Mouse (Mus musculus) stomach, embryonic 14.5 days (tissue): ENCODE results near the gene Psmb7. TPM values are rescaled to one million over a fixed set of nuclear protein-coding genes. Genes with fewer than 3 reads are reported as not detected.

ENCODE experiments used
- ATAC-seq: fragments of 200-750 bp; cut with Nextera tagmentation; 2 replicates; pipeline ENCODE4 v1.8.0; 2017; ENCODE audit warnings: low read depth, moderate TSS enrichment; ENCODE audit not compliant: insufficient number of reproducible peaks, insufficient read depth, low FRiP score
- H3K27ac ChIP-seq: fragments of 300-500 bp; sonication (generic); 2 replicates; pipeline ENCODE4 v1.5.1; 2014; ENCODE audit warnings: mild to moderate bottlenecking, low read length, moderate library complexity, mixed read lengths
- H3K27me3 ChIP-seq: fragments of 300-500 bp; sonication (generic); 2 replicates; pipeline ENCODE4 v1.6.1; 2014; ENCODE audit warnings: low read length, control low read depth, mixed read lengths; ENCODE audit not compliant: control insufficient read depth, insufficient read depth
- H3K36me3 ChIP-seq: fragments of 300-500 bp; sonication (generic); 2 replicates; pipeline ENCODE4 v1.6.1; 2014; ENCODE audit warnings: mild to moderate bottlenecking, control low read depth, low read length, moderate library complexity, mixed read lengths; ENCODE audit not compliant: control insufficient read depth, insufficient read depth
- H3K4me1 ChIP-seq: fragments of 300-500 bp; sonication (generic); 2 replicates; pipeline ENCODE4 v1.6.1; 2014; ENCODE audit warnings: low read length, control low read depth, mixed read lengths; ENCODE audit not compliant: control insufficient read depth, insufficient read depth
- H3K4me2 ChIP-seq: fragments of 300-500 bp; sonication (generic); replicated peaks from 2 replicates; pipeline ENCODE4 v1.6.1; 2014; ENCODE audit warnings: low read depth, low read length, control low read depth
- H3K4me3 ChIP-seq: fragments of 300-500 bp; sonication (generic); 2 replicates; pipeline ENCODE4 v1.5.1; 2014; ENCODE audit warnings: low read depth, low read length, control low read depth
- H3K9ac ChIP-seq: fragments of 300-500 bp; sonication (generic); replicated peaks from 2 replicates; pipeline ENCODE4 v1.6.1; 2014; ENCODE audit warnings: low read depth, mild to moderate bottlenecking, control low read depth, low read length, moderate library complexity, mixed read lengths
- H3K9me3 ChIP-seq: fragments of 300-500 bp; sonication (generic); 2 replicates; pipeline ENCODE4 v1.6.1; 2016; ENCODE audit warnings: low read depth, low read length, control low read depth; ENCODE audit not compliant: control insufficient read depth
- WGBS: fragments of 180-500 bp; shearing (Covaris S2); extraction: QIAGEN DNeasy Blood & Tissue Kit; methylation state at CpG from one replicate; pipeline ENCODE4 v1.1.7; 2014; 5-methylcytosine and 5-hydroxymethylcytosine counted together
- polyA plus RNA-seq: library from polyadenylated mRNA; unstranded; fragments of >200 nt; fragmentation: Nextera tagmentation; extraction: Ambion mirVana; gene quantifications from 2 replicates; pipeline ENCODE4 v1.2.1, GENCODE M21; 2014

Psmb7 gene
- polyA plus RNA-seq, 1 experiment from 2014 or later, result 242 TPM

DNA sequence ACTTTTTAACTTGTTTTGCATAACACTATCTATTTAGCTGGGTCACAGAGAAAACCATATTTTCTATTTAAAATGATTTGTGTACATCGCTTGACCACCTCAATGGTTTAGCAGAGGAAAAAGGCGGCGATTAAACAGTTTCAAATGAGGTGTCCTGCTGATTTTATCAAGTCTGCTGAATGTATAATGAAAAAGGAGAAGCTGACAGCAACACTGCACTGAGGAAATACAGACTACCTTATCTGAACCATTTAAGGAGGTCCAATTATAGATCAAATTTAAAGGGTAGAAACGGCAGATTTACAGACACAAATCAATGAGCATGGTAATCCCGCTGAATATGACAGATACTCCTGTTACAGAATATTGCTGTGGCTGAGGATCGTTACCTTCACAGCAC is 29.4 kb downstream of the Psmb7 start:
- no peak overlapping the region for H3K9ac ChIP-seq
- peaks cover 17% of the 10 kb centered on the region for H3K36me3 ChIP-seq
- H3K9me3 ChIP-seq, result no peaks in the 10 kb centered on the region
- ATAC-seq, result no peak
- H3K4me2 ChIP-seq, result no peak overlapping the region
- 88% methylated on average over 6 of the region's 6 CpGs for whole genome bisulfite sequencing
- no peak overlapping the region for H3K27ac ChIP-seq
- H3K27me3 ChIP-seq, result no peaks in the 10 kb centered on the region
- no peaks in the 10 kb centered on the region for H3K4me1 ChIP-seq
- H3K4me3 ChIP-seq, result no peak overlapping the region

DNA sequence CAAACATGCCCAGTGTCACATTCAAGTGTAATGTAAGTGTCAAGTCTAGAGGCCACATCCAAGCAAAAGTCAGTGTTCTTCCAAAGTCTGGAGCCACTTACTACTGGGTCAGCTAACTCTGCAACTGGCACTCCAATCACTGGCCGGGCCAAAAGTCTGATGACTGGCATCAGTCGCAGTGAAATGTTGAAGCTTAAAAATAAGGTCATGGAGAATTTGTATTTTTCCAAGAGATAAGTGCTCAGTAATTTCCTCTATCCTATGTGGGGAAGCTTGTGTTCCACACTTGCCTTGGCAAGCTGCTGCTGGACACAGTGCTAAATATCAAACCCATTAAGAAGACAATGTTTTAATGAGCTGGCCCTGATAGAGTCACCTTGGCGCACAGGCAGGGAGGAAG is 30.3 kb downstream of the Psmb7 start:
- no peak overlapping the region for H3K4me2 ChIP-seq
- H3K4me1 ChIP-seq, result no peaks in the 10 kb centered on the region
- H3K36me3 ChIP-seq, result peaks cover 19% of the 10 kb centered on the region
- H3K27ac ChIP-seq, result no peak overlapping the region
- H3K9ac ChIP-seq, result no peak overlapping the region
- no peaks in the 10 kb centered on the region for H3K27me3 ChIP-seq
- 95% methylated on average over 3 of the region's 3 CpGs for WGBS
- no peaks in the 10 kb centered on the region for H3K9me3 ChIP-seq
- H3K4me3 ChIP-seq, result no peak overlapping the region
- ATAC-seq, result no peak

DNA sequence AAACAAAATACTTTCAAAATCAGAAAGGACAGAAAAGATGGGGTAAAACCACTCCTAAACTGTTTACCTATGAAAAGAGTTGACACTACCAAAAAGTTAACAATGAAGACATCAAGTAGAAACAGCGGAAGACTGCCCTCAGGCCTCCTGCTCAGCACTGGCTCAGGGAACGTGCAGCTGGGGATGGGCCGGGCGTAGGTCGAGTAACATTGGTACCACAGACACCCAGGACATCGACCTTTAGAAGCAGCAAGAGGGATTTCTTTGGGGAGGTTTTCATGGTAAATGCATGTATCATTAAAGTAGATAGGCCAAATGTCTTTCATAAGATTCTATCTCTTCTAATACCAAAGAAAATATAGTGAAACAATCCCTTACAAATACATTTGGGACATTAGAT is 31.3 kb downstream of the Psmb7 start:
- peaks cover 17% of the 10 kb centered on the region for H3K36me3 ChIP-seq
- H3K4me1 ChIP-seq, result no peaks in the 10 kb centered on the region
- H3K4me2 ChIP-seq, result no peak overlapping the region
- H3K27ac ChIP-seq, result no peak overlapping the region
- no peaks in the 10 kb centered on the region for H3K27me3 ChIP-seq
- H3K9ac ChIP-seq, result no peak overlapping the region
- WGBS, result 89% methylated on average over 6 of the region's 6 CpGs
- no peak overlapping the region for H3K4me3 ChIP-seq
- H3K9me3 ChIP-seq, result no peaks in the 10 kb centered on the region
- ATAC-seq, result no peak

DNA sequence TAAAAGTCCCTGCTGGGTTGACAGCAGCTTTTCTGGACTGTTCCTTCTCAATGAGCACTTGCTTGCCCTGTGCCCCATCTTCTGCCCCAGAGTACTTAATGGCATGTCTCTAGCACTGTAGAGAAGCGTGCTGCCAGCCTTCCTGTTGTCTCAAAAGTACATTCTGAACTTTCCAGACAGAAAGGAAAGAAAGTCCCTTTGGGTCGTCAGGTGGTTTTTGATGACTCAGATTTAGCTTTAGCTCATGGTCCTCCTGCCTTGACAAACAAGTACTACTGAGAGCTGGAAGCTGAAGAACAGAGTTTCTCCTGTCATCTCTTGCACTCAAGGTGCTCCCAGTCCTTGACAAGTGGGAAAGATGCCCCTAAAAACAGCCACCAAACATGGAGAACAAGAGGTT is 33.7 kb downstream of the Psmb7 start:
- no peak overlapping the region for H3K9ac ChIP-seq
- no peaks in the 10 kb centered on the region for H3K27me3 ChIP-seq
- H3K4me3 ChIP-seq, result no peak overlapping the region
- no peak overlapping the region for H3K27ac ChIP-seq
- H3K4me2 ChIP-seq, result no peak overlapping the region
- peaks cover 14% of the 10 kb centered on the region for H3K36me3 ChIP-seq
- ATAC-seq, result no peak
- no peaks in the 10 kb centered on the region for H3K4me1 ChIP-seq
- 88% methylated on average over 2 of the region's 2 CpGs for WGBS
- H3K9me3 ChIP-seq, result no peaks in the 10 kb centered on the region

DNA sequence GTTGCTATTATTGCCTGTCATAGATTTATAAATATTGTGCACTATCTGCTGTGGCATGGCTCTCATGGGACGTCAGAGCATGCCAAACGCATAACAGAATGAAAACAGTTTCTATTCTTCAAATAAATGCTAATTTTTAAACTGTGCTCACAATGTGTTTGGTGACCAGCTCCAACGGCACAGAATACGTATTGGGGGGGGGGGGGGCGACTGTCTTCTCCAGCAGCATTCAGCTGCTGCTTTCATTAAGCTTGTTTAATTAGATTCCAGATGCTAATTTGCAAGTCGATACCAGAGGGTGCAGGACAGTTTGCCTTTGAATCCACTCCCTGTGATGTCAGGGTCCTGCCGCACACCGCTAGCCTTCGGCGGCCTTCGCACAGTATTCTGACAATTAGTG is 34.6 kb downstream of the Psmb7 start:
- WGBS, result 78% methylated on average over 11 of the region's 11 CpGs
- ATAC-seq, result no peak
- H3K36me3 ChIP-seq, result peaks cover 14% of the 10 kb centered on the region

DNA sequence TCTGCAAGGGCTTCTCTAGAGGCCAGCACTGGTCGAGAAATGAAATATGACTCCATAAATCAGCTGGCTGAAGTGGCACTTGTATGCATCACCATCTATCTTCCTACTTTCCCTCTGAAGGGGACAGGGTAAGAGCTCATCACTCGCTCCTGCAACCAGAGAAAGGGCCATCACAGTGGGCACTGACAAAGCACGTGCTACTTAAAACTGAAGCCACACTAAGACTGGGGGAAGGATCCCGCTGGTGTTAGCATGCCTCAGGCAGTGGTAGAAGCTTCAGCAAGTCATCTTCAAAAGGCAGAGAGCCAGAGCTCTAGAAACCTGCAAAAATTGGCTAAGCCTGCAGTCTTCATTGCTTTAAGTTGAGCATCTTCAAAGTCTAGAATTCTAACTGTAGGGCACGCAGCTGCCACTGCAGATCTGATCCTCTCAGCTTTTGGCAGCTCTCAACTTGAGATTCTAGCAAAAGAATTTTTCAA is 35.0 kb downstream of the Psmb7 start:
- Histone ChIP-seq H3K27me3 (no peaks in the 10 kb centered on the region), H3K9me3 (no peaks in the 10 kb centered on the region), H3K4me3 (no peak overlapping the region), H3K4me2 (no peak overlapping the region), H3K9ac (no peak overlapping the region), H3K36me3 (peaks cover 14% of the 10 kb centered on the region), H3K27ac (no peak overlapping the region), H3K4me1 (no peaks in the 10 kb centered on the region)
- ATAC-seq, result no peak
- WGBS, result 62% methylated on average over 5 of the region's 5 CpGs

More for the DNA sequence above, 34.6 kb downstream of the Psmb7 start:
- Histone ChIP-seq H3K9me3 (no peaks in the 10 kb centered on the region), H3K4me3 (no peak overlapping the region), H3K4me2 (no peak overlapping the region), H3K4me1 (no peaks in the 10 kb centered on the region), H3K27ac (no peak overlapping the region), H3K9ac (no peak overlapping the region), H3K27me3 (no peaks in the 10 kb centered on the region)

DNA sequence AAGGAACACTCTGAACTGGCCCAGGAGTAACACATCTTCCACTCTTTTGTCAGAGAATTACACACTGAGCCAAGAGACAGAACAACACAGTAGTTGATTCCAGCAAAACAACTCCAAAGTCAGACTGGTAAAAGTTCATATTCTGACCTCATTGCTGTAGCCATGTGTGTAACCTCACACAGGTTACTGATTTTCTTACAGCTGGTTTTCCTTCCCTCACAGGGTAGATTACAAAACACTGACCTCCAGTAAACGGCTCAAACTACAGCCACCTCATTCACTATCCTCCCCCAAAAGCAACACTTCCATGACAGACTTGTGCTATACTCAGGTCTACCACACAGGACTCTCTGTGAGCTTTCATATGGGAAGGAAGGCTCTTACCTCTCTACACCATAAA is 36.2 kb downstream of the Psmb7 start:
- peaks cover 10% of the 10 kb centered on the region; the same call in 1 of the 2 replicates for H3K36me3 ChIP-seq
- 81% methylated on average over 1 of the region's 1 CpGs for WGBS
- no peak for ATAC-seq
- no peak overlapping the region for H3K9ac ChIP-seq
- H3K4me3 ChIP-seq, result no peak overlapping the region
- H3K4me2 ChIP-seq, result no peak overlapping the region
- no peaks in the 10 kb centered on the region for H3K4me1 ChIP-seq
- H3K27ac ChIP-seq, result no peak overlapping the region
- H3K27me3 ChIP-seq, result no peaks in the 10 kb centered on the region
- H3K9me3 ChIP-seq, result no peaks in the 10 kb centered on the region

DNA sequence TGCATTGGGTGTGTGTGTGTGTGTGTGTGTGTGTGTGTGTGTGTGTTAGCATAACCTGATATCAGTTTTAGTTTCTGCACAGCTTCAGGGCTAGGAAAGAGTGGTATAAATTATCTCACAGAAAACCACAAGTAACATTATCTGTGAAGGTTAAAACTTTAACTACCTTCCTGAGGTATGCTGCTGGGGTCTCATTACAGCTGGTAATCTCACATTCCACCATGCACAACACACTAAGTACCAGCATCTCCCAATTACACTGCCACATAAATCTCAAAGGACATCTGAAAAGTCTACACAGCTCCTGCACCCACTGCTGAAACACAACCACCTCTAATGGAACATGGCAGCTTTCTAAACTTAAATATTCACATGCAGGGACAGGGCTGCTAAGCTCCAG is 43.0 kb downstream of the Psmb7 start:
- H3K4me3 ChIP-seq, result no peak overlapping the region
- no peaks in the 10 kb centered on the region for H3K9me3 ChIP-seq
- no peak overlapping the region for H3K27ac ChIP-seq
- no peak for ATAC-seq
- H3K4me2 ChIP-seq, result no peak overlapping the region
- no peak overlapping the region for H3K9ac ChIP-seq
- no peaks in the 10 kb centered on the region for H3K27me3 ChIP-seq
- H3K36me3 ChIP-seq, result peaks cover 2% of the 10 kb centered on the region; the same call in 1 of the 2 replicates
- H3K4me1 ChIP-seq, result no peaks in the 10 kb centered on the region

DNA sequence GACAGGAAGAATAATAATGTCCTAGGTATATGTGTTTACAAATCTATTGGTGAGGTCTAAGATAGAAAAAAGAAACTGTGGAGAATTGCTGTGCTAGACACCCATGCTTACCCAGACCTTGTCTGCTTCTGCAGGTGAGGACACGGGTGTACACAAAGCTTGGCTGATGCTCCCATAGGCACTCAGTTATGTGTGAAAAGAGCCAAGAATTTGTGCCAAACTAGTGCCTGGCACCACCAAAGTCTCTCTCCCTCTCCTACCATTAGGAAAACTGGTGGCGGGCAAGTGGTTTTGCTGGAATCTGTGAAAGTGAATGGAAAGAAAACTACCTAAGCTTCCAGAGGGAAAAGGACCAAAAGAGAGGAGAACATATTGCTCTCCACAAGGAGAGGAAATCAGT is 45.5 kb downstream of the Psmb7 start:
- Histone ChIP-seq H3K27me3 (no peaks in the 10 kb centered on the region), H3K4me1 (no peaks in the 10 kb centered on the region), H3K4me2 (no peak overlapping the region), H3K27ac (no peak overlapping the region), H3K4me3 (no peak overlapping the region), H3K9me3 (no peaks in the 10 kb centered on the region), H3K9ac (no peak overlapping the region), H3K36me3 (peaks cover 2% of the 10 kb centered on the region; the same call in 1 of the 2 replicates)
- WGBS, result 88% methylated on average over 2 of the region's 2 CpGs
- no peak for ATAC-seq
